Mouse (Mus musculus) right cerebral cortex, adult 2 months (tissue): ENCODE measurements around the gene Hist1h4f.
A peak's percentile ranks its signal among the peaks of the same experiment; 100 is the strongest.

Source experiments
- DNase-seq, 2 experiments: peaks; one replicate each; pipeline ENCODE4 v3.0.0; 2021 to 2022; ENCODE audit warnings: low spot score in 2 of 2

Hist1h4f gene

DNA sequence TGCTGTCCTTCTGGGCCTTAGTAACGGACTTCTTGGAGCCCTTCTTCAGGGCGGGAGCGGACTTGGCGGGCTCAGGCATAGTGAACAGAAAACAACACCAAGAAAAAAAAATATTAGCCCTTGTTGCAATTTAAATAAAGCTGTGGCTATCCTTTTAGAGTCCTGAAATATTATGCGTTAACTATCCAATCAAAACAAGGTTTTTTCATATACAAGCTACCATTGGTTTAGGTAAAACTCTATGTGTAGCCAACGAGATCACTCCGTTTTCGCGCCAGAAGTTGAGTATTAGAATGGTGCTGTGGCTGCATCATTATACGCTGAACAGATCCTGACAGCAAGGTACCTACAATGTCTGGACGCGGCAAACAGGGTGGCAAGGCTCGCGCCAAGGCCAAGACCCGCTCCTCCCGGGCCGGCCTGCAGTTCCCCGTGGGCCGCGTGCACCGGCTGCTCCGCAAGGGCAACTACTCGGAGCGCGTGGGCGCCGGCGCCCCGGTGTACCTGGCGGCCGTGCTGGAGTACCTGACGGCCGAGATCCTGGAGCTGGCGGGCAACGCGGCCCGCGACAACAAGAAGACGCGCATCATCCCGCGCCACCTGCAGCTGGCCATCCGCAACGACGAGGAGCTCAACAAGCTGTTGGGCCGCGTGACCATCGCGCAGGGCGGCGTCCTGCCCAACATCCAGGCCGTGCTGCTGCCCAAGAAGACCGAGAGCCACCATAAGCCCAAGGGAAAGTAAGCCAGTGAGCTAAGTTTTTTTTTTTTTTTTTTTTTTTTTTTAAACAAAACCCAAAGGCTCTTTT, 17.7 kb downstream of the Hist1h4f start, which contains the start of gene Hist1h2af:
Gene Hist1h2af (plus strand): TSS at position 347 of the 808 bp plus-strand sequence.
- peak; percentile 75 to 83 for DNase-seq

DNA sequence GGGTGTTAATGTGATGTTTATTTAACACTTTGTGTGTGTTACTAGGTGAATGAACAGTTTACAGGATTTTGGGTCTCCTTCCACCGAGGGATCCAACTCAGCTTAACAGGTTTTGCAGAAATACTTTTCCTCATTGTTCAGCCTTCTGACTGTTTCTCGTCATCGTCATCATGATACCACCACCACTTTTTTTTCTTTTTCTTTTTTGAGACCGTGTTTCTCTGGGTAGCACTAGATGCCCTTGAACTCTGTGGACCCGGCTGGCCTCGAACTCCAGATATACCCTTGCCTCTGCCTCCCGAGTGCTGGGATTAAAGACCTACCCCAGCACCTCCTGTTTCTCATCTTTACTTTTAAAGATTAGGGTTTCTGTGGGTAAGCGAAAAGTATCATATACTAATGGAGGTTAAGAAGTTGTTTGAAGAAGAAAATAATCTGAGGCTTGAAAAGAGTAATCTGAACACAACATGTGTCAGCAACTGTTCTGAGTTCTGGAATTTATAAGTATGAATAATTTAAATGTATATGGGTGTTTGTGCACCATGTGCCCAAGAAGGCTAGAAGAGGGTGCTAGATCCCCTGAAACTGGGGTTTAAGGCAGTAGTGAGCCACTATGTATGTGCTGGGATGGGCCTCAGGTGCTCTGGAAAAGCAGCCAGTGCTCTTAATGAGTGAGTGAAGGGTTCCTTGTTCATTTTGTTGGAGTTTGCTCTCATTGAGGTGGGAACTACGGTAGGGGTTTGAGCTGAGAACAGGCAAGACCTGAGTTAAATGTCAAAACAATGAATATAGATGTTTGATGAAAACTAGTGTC, 19.0 kb downstream of the Hist1h4f start:
- DNase-seq: no peak

DNA sequence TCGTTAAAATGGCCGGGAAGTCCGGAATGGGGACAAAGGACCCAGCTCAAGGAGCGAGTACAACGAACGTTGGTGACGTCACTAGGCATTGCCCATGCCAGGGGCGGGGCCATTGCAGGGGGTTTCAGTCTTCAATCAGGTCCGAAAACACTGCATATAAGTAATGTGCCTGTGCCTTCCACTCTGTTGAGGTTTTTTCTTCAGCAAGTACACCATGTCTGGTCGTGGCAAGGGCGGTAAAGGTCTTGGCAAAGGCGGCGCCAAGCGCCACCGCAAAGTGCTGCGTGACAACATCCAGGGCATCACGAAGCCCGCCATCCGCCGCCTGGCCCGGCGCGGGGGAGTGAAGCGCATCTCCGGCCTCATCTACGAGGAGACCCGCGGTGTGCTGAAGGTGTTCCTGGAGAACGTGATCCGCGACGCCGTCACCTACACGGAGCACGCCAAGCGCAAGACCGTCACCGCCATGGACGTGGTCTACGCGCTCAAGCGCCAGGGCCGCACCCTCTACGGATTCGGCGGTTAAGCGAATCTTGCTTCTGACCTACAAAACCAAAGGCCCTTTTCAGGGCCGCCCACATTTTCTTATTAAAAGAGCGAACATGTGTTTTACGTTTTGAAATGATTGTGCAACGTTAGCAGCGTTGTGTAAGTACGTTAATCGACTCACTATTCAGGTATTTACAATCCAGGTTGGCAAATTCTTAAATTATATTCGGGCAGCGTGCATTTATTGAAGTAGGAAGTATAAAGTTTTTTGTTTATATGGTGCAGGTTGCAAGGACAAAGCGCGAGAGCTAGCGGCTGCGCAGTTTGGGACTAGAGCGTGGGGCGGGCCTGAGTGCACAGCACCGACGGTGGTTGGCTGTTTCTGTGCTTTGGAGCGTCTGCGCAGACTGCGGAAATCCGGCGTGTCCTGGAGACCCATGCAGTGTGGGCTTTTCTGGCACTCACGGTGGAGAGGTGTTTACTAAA, 20.3 kb downstream of the Hist1h4f start, which contains the start of gene Hist1h4h:
Gene Hist1h4h (plus strand): TSS at position 150 of the 975 bp plus-strand sequence.
- DNase-seq: peak; percentile 98

DNA sequence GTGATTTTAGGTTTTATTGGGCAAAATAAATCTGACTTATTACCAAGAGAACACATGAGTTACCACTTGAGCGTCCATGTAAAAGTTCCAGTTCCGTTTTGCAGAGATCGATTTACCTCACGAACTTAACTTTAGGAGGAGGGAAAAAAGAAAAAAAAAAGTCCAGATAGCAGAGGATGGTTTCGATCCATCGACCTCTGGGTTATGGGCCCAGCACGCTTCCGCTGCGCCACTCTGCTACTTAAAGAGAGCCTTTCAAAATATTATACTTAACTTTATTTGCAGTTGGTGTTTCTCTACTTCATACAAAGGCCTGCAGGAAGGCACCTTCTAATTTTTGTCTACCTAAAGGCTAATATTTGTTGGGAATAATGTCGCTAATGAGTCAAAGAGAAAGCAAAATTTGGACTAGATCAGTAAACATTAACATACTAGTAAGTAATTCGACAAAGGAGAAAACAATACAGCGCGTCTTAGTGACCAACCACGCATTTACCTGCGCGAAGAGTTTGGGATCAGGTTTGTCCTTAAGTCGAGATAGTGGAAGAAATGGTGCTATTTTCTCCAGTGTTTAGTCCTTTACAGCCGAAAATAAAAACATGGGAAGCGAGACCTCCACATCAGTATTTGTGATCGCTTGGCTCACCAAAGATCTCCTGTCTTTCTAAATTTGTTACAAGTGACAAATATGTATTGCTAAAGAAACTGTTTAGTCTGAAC, 21.1 kb downstream of the Hist1h4f start:
- peak; percentile 77 to 79 for DNase-seq

DNA sequence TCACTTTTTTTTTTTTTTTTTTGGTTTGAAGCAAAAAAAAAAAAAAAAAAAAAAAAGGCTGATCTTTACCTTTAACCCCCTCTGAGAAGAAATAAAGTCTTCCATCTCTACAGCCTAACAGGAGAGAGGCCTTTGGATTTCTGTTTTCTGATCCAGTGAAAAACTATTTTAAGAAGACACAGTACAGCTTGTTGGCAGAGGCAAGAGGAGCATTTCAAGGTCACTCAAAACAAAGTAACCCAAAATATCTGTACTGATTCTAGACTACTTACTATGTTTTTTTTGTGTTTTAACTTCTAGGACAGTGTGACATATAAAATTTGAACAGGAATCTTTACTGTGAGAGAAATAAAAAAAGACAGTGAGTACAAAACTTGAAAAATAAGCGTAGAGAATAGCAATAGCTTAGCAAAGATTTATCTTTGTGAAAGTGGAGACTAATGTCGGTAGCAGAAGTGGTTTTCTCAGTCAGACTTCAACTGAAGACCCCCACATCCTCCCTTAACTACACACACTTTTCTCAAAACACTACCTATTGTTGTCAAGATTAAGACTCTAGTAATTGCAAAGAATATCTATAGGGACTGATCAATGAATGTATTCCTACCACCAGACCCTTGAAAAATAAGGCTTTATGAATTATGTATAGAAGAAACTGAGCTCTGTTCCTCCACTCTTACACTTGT, 21.8 kb downstream of the Hist1h4f start:
- DNase-seq: no peak

DNA sequence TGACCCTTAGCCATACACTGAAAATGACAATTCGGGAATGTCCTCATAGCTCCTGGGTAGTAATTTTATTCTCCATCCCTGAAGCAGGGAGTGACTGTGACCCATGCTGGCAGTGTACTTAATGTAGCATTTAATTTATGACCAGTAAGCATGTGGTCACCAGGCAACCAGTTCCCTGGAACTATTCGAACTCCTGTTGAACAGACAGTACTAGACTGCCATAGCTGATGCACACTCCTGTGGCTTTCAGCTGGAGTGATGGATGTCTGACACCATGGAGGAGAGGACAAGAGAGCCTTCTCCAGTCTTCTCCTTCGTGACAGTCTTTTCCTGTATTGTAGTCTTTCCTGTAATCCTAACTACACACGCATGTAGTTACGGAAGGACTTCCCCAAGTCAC, 22.4 kb downstream of the Hist1h4f start:
- no peak for DNase-seq

DNA sequence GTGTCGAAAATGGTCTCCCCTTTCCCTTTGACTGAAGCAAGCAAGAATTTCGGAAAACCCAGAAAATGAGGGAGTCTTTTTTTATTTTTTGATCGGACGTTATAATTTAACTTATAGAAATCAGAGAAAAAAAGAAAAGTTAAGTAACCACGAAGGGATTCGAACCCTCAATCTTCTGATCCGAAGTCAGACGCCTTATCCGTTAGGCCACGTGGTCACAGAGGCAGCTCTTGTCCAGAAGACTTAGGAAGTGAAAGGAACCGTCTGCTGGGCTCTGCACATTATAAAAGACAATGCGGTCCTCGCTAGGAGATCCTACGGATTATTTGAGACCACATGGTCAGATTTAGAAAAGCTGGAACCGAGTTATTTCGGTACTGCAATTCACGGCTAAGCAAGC, 25.1 kb downstream of the Hist1h4f start:
- peak; percentile 98 for DNase-seq

DNA sequence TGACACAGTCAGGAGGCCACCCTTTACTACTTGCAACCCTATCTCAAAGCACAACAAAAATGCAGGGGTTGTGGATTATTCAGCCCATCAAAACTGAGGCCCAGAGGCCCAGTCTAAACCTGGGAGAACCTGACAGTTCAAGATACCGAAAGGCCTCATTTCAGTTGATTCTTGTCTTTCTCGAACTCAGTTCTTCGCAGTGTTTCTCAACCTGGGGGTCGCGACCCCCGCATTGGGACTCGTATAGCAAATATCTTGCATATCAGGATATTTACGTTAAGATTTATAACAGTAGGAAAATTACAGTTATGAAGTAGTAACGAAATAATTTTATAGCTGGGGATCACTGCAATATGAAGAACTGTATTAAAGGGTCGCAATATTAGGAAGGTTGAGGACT, 25.5 kb downstream of the Hist1h4f start:
- no peak for DNase-seq

DNA sequence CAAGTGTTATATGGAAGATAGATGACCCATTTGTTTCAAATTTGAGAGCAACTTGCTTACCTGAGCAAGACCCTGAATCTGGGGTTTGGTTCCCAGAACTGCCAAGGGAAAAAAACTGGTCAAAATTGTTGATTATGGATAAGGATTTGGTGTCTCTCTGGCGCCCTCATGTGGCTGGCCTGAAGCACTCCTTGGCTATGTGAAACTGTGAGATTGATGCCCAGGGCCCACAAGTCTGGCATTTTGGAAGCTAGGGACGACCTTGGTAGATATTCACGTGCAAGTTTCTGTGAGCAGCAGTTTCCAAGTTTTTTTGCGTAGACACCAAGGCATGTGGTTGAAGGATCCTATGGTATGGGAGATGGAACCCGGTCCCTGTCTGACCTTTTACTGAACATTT, 26.8 kb downstream of the Hist1h4f start:
- DNase-seq: peak; percentile 73 to 76

DNA sequence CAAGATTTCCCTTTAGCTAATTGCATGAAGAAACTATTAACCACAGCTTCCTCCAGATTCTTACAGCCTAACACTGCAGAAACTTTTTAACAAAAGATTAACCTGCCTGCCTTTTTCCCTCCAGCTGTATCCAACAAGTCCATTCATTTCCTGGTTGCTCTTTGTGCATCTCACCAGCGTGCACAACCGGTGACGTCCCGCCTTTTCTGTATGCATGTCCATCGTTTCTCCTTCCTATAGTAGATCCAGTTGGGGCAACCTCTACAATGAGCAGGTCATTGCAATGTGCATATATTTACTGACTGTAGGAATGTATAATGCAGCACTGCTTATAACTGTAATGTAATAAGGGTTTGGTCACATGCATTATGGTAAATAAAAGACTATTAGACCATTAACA, 27.5 kb downstream of the Hist1h4f start:
- no peak for DNase-seq

DNA sequence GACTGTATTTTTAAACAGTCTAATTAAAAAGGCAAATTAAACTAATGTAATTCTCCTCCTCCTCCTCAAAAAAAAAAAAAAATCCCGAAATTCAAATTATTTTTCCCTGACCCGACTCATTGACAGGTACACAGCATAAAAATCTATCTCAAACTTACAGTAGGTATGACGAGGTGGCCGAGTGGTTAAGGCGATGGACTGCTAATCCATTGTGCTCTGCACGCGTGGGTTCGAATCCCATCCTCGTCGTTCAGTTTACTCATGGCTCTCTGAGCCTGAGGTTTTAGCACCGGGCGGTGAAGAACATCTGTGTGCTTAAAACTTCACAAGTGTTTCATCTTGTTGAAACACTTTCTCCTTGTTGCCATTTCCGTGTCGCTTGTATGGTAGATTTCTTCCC, 29.7 kb downstream of the Hist1h4f start:
- DNase-seq: peak; percentile 87 to 92

DNA sequence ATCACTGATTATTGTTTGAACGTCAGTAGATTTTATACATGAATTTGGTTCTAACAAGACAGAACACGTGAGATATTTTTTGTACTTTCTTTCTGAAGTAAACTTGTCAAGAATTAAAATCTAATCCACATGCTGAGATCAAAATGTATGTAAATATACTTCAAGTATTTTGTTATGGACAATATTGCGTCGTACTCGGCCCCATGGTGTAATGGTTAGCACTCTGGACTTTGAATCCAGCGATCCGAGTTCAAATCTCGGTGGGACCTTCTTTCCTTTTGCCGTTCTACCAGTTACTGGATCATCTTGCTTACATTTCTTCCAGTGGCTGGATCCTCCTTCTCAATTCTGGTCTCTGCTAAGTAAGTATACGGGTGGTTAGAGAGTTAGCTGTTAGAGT, 32.0 kb downstream of the Hist1h4f start:
- DNase-seq: peak; percentile 90 to 91

DNA sequence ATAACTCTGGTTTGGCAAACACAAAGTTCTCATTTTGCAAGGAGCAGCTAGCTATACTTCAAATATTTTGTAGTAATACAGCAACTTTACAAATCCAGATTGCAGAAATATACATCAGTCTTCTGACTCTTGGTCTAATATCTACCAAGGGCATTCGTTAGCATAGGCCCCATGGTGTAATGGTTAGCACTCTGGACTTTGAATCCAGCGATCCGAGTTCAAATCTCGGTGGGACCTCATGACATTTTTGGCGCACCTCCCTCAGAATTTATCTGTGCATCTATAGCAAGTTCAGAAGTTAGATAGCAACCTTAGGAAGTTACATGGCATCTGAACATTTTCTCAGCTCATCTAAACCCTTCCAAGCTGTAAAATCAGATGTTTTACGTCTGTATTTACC, 32.6 kb downstream of the Hist1h4f start:
- peak; percentile 91 to 95 for DNase-seq

DNA sequence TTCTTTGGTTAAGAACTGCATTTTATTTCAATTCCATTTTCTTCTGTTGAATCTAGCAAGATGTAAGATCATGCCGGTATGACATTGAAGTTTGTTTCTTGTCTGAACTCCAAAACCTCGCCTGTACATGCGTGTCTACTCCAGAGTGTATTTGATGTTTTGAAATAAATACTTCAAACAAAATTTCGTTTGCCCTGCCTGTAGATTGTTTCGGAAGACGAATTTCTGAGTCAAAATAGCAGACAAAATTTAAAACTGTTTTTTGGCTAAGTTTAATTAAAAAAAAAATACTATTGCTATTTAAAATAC, 33.2 kb downstream of the Hist1h4f start:
- DNase-seq: no peak

DNA sequence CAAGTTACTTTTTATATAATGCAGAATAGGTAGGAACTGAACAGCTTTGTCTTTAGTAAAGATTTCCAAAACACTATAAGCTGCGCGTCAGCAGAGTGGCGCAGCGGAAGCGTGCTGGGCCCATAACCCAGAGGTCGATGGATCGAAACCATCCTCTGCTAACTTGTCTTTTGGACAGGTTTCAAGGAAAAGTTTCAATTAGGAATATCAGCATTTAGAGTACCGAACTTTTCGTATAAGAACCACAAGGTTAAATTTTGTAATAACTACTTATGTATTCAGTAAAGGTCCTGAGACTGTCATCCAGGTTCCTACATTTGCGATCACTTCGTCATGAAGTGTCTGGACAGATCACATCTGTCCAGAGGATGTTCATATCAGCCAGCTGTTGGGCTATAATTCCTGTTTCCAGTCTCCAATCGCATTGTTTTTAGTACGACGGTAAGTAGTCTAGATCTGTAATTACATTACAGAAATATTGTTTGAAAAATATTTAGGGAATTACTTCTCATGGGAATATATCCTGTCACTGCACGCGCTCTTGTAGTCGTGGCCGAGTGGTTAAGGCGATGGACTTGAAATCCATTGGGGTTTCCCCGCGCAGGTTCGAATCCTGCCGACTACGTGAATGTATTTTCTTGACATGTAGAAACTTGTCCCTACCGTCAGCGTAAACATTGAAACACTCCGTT, 33.7 kb downstream of the Hist1h4f start:
- DNase-seq: peak; percentile 96 to 98

DNA sequence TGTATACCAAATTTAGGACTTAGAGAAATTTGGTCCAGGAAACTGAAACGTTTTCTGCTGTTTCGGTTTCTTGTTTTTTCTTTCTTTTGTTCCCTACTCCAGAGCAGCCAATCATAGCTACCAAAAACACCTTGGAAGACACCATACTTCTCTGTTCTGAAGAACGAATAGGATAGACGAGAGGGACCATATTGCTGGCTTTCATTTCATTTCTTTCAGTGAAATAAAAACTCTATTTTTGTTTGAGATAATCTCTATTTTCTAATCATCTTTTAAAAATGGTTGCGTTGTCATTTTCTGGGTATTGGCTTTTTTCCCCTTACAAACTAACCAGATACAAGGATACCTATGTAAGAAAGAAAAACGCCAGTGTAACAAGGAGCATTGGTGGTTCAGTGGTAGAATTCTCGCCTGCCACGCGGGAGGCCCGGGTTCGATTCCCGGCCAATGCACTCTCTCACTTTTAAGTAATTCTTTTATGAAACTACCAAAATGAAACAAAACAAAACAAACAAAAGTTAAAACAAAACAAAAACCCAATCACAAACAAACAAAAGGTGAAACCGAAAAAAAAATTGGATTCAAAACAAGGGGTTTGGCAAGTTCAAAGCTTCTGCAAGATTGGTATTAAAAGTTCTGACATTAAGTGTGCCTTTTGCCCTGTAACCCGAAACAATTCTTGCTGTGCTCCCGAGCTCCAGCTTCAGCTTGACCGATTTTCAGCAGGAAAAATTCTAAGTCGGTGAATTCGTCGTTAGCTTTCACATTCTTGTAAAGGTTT, 34.4 kb downstream of the Hist1h4f start:
- peak; percentile 80 to 84 for DNase-seq

DNA sequence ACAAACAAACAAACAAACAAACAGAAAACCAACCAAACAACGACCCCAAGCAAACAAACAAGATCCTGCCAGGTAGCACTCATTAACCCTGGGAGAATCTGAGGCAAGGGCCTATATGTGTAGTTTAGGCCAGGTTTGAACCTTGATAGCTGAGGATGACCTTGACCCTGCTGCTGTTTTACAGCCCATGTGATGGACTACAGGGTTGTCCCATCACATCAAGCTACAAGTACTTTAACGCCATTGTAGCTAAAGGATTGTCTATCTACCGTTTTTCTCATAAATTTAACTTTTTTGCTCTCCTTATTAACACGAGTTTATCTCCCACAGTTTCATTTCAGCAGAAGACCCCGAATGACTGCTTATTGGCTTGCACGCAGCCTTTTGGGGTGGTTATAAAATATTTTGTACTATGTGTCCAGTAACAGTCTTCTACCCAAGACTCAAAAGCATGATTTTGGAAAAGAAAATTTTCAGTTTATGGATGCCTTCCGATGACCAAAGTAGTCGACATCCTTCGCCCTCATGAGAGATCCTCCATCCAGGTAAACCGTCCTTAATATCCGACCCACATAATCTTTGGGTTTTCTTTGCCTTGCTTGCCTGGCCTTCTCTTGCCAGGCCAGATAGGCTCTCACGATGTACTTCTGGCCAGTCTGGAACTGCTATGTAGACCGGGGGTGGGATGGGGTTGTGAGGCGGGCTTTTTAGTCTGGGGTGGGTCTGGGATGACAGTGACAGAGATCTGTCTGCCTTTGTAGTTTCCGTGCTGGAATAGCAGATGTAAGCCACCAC, 35.4 kb downstream of the Hist1h4f start:
- DNase-seq: no peak

DNA sequence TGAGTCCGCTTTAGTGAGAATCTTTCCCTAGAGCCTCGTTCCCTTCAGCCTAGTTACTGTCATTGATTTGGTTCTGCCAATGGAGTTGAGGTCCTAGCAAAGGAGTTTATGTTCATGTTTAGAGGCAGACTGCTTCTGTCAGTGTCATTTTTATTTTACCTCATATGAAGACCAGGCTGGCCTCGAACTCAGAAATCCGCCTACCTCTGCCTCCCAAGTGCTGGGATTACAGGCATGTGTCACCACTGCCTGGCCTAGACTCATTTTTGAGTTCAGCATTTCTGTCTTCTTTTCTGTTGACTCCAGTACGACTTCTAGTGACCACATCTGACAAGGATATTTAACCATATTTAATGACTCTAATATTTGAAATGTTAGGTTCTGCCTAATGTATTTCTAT, 36.2 kb downstream of the Hist1h4f start:
- DNase-seq: no peak
